Mouse (Mus musculus): ENCODE results near the gene Ano4.
A peak's percentile ranks its signal among the peaks of the same experiment; 100 is the strongest.

Ano4 gene

GRCm38 (mm10) chr10:89344491-89345195, at the start of gene Ano4:
TSS of gene Ano4 (minus strand) at chr10:89344762.
- no peak for DNase-seq (ENCODE audit: low read depth, low spot score)

- no peak for DNase-seq (ENCODE audit: low read depth, low spot score)
These were observed 48.1 kb upstream of the Ano4 start for GRCm38 (mm10) chr10:89392687-89393086.

DNA sequence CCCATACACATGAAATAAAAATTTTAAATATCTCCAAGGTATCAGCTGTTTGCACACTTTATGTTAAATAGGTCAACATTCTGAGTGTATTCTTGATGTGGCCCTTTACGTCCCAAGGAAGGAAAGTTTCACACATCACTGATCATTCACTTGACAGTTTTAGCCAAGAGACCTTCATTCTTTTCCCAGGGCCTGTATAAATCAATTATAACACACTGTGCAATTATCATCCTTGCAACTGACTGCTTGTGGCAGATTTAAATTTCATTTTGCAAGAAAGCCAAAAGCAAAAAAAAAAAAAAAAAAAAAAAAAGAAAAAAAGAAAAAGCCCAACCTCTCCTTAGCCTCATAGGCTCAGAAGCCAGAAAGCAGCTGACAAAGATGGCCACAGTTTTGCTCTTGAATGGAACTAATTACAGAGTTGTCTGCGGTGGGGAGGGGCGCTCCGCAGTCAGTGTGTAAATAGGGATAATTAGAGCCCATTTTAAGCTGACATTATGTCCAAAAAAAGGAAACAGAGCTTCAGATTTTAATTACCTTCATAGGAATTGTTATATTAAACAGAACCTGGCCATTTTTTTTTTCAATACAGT, 47.1 kb upstream of the Ano4 start:
- DNase-seq (ENCODE audit: low read depth, low spot score) = no peak

- DNase-seq (ENCODE audit: low read depth, low spot score) = no peak
These were observed 41.9 kb upstream of the Ano4 start for GRCm38 (mm10) chr10:89386461-89386860.

DNA sequence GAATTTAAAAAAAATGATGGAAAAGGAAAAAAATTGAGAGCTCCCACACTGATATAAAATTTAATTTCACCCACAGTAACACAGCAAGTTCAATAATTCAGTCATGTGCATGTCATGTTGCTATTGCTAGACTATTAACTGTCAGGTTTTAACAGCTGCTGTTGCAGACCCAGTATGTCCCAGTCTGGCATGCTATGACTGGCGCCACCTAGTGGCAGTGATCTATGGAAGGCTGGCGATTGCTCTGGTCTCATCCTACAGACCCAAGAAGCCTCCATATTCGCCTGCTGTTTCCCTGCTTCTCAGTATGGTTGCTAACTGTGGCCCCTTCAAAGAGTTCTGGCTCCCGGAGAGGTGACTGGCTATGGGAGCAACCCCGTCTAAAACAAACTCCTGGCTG, 38.9 kb upstream of the Ano4 start:
- peak; percentile 70 for DNase-seq (ENCODE audit: low read depth, low spot score)

GRCm38 (mm10) chr10:89377750-89378149, 33.2 kb upstream of the Ano4 start:
- DNase-seq (ENCODE audit: low read depth, low spot score) = no peak

GRCm38 (mm10) chr10:89370051-89370450, 25.5 kb upstream of the Ano4 start:
- no peak for DNase-seq (ENCODE audit: low read depth, low spot score)

GRCm38 (mm10) chr10:89358933-89359332, 14.4 kb upstream of the Ano4 start:
- no peak for DNase-seq (ENCODE audit: low read depth, low spot score)

DNA sequence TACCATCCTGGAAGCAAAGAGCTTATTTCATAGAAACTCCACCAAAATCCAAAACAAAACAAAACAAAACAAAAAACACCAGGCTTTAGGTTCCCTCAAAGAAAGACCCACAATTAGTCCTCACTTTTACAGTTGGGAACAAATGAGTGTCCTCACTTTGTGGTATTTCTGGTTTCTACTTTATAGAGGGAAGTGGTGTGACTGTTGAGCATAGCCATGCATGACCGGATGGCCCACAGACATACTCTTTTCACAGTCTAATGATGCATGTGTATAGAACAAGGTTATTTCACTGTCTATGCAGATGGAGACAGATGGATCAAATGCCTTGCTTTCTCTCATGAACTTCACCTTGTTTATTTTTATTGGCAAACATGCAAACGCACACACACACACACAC, 10.1 kb upstream of the Ano4 start:
- no peak for DNase-seq (ENCODE audit: low read depth, low spot score)

- no peak for DNase-seq (ENCODE audit: low read depth, low spot score)
These were observed 6.9 kb upstream of the Ano4 start for GRCm38 (mm10) chr10:89351416-89351815.

- DNase-seq (ENCODE audit: low read depth, low spot score) = no peak
These were observed 1.0 kb upstream of the Ano4 start for GRCm38 (mm10) chr10:89345606-89346005.

DNA sequence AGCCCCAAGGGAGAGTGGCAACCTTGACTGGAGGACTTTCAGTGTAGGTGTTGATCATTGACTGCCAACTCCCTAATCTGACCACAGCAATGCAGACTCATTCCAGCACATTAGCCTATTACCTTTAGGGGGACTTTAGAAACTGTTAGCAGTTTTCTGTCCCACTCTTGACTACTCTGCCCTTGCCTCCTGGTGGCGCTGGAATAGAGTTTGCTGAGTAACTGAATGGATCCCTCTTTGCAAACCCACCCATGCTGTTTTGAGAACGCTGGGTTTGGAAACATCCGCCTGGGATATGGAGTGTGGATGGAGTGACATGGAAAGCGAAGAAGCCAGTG, 603 bp upstream of the Ano4 start:
- DNase-seq (ENCODE audit: low read depth, low spot score) = no peak

GRCm38 (mm10) chr10:89344132-89344490, 451 bp downstream of the Ano4 start:
- DNase-seq (ENCODE audit: low read depth, low spot score) = no peak

DNA sequence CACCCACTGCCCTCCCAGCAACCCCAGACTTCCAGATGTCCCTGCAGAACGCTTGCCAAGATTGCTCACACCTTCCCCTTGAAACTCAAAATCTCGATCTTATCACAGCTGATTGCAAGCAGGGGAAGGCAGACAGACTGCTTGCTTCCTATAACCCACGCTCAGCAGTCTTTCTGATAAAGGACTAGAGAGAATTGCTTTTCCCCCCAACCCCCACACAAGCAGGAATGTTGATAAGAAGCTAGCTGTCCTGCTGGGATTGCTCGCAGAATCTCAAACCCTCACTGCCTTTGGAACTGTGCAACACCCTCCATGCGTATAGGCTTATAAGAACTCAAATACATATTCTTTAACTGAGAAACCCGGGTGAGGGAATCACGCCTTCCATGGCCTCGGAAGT, 846 bp downstream of the Ano4 start:
- no peak for DNase-seq (ENCODE audit: low read depth, low spot score)

- DNase-seq (ENCODE audit: low read depth, low spot score) = no peak
These were observed 14.3 kb downstream of the Ano4 start for GRCm38 (mm10) chr10:89330261-89330660.

DNA sequence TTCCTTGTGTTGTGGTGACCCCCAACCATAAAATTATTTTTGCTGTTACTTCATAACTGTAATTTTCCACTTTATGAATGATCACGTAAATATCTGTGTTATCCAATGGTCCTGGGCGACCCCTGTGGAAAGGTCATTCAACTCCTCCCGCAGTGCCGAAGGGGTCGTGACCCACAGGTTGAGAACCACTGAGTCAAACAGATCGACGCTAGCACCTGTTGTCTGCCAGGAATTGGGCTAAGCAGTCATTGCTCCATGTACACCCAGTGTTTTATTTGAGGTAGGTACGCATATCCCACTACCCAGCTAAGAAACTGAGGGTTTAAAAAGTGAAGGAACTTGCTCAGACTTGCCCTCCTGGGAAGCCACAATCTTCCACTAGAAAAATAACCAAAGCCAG, 14.8 kb downstream of the Ano4 start:
- DNase-seq (ENCODE audit: low read depth, low spot score) = no peak

- DNase-seq (ENCODE audit: low read depth, low spot score) = no peak
These were observed 15.7 kb downstream of the Ano4 start for GRCm38 (mm10) chr10:89328876-89329275.

DNA sequence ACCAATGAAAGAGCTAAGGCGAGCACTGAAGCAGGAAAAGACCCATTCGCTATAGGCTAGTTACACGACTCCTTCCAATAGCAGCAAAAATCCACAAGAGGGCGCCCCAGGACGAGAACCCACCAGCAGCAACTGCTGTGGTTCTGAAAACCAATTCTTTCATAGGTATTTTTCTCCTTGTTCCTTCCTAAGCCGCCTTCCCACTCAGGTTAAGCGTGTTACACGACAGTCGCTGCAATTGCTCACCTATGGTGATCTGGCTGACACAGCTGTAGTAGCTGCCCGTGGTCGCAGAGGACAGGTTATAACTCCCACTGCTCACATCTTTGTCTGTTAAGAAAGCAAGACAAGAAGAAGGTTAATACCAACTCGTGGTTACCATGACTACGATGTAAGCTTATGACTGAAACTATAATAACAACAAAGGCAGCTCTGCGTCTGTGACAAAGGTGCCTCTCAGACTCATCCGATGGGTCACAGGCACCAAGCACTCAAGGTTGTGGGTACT, 17.5 kb downstream of the Ano4 start:
- peak; percentile 63 for DNase-seq (ENCODE audit: low read depth, low spot score)

GRCm38 (mm10) chr10:89326383-89326782, 18.2 kb downstream of the Ano4 start:
- no peak for DNase-seq (ENCODE audit: low read depth, low spot score)

- no peak for DNase-seq (ENCODE audit: low read depth, low spot score)
These were observed 37.0 kb downstream of the Ano4 start for GRCm38 (mm10) chr10:89307566-89307965.

DNA sequence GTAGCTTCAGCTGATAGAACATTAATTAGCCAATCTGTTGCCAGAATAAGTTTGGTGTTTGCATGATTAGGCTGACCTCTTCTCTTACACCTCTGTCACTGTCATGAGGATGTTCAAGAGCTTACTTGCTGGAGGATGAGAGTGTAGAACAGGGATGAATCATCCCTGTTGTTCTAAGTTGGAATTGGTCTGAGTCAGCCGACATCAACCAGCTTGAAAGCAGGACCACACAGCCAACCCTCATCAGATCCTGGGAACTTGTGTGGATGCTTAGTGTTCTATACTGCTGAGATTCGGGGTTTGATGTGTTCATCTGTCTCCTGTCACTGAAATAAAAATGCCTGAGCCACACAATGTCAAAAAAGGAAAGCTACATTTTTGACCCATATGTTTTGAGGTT, 44.2 kb downstream of the Ano4 start:
- DNase-seq (ENCODE audit: low read depth, low spot score) = no peak

- DNase-seq (ENCODE audit: low read depth, low spot score) = no peak
These were observed 51.8 kb downstream of the Ano4 start for GRCm38 (mm10) chr10:89292784-89293183.

DNA sequence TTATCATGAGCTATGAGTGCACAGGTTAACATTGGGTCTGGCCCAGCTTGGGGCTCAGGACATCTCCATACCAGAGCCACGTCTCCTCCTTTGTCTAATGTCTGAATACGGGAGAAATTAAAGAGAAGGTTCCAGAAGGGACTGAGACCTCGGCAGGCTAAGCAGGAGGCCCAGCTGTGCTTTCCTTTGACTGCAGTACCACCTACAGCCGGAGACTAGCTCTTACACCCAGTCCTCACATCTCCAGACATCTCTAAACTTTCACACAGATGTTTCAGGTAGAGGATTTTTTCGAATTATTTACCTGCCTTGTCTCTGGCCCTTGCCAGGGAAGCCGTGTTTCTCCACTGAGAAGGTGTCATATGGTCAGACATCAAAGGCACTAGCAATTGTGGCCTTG, 53.9 kb downstream of the Ano4 start:
- DNase-seq (ENCODE audit: low read depth, low spot score) = no peak

GRCm38 (mm10) chr10:89289290-89289689, 55.3 kb downstream of the Ano4 start:
- DNase-seq (ENCODE audit: low read depth, low spot score) = no peak

Data from A20 (cell line).